Mouse (Mus musculus) spleen, postnatal 14 days (tissue): ENCODE measurements around the gene Eif3l.

Experiments
- DNase-seq, 2 experiments: peaks; one replicate each; pipeline ENCODE4 v3.0.0; 2021 to 2022; ENCODE audit warnings: low spot score in 2 of 2

The Eif3l gene

GRCm38 (mm10) chr15:79123751-79124150 lies 48.8 kb downstream of the Eif3l start:
- no peak for DNase-seq

- no peak for DNase-seq
These were observed 49.4 kb downstream of the Eif3l start for GRCm38 (mm10) chr15:79124331-79124875.

GRCm38 (mm10) chr15:79126217-79126932 lies 51.4 kb downstream of the Eif3l start:
- DNase-seq = peak in 1 of 2 experiments; percentile 25

GRCm38 (mm10) chr15:79127101-79127500 lies 52.1 kb downstream of the Eif3l start:
- no peak for DNase-seq

- no peak for DNase-seq
These were observed 53.2 kb downstream of the Eif3l start for GRCm38 (mm10) chr15:79128208-79128607.

GRCm38 (mm10) chr15:79129311-79129710 lies 54.3 kb downstream of the Eif3l start:
- DNase-seq = no peak

- no peak for DNase-seq
These were observed 55.8 kb downstream of the Eif3l start for GRCm38 (mm10) chr15:79130782-79131181.

GRCm38 (mm10) chr15:79131442-79131841 lies 56.5 kb downstream of the Eif3l start:
- DNase-seq = no peak

- DNase-seq = no peak
These were observed 58.2 kb downstream of the Eif3l start for GRCm38 (mm10) chr15:79133191-79133661.

- no peak for DNase-seq
These were observed 59.7 kb downstream of the Eif3l start for GRCm38 (mm10) chr15:79134496-79135270.

GRCm38 (mm10) chr15:79135332-79135731 lies 60.4 kb downstream of the Eif3l start:
- no peak for DNase-seq

- DNase-seq = no peak
These were observed 61.0 kb downstream of the Eif3l start for GRCm38 (mm10) chr15:79135783-79136575.

GRCm38 (mm10) chr15:79139640-79140039 lies 64.7 kb downstream of the Eif3l start:
- no peak for DNase-seq

- DNase-seq = peak; percentile 87 to 92
These were observed 66.0 kb downstream of the Eif3l start, which contains the start of the genes Polr2f and 1700088E04Rik for GRCm38 (mm10) chr15:79140866-79141565. Gene Polr2f, plus strand, starts transcription at chr15:79141009. Gene 1700088E04Rik, minus strand, starts transcription at chr15:79141253.

- DNase-seq = no peak
These were observed 66.6 kb downstream of the Eif3l start for GRCm38 (mm10) chr15:79141566-79141917.

GRCm38 (mm10) chr15:79143316-79143715 lies 68.3 kb downstream of the Eif3l start:
- no peak for DNase-seq
